ENCODE assay signal across 22 mouse cellular contexts in the genomic region with DNA sequence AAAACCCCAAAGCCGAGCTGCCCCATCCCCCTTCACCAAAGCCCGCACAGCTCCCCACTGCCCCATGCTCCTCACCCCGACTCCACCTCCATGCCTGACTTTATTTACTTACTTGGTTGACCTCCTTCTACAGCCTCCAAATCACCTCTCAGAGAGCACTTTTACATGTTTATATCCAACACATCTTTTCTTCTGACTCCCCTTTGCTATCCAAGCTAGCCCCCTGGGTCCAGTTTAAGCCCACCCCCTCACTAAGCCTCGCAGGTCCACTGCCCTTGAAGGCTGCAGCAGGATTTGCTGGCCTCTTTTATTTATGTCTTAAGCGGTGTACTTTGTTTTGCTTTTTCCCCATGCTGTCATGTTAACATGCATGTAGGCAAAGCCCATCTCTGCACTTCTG. TPM values are rescaled to one million over a fixed set of nuclear protein-coding genes. Genes with fewer than 3 reads are reported as not detected.
A peak's percentile ranks its signal among the peaks of the same experiment; 100 is the strongest.
DNase-seq lines count a peak whose midpoint lies in the region; ATAC-seq and TF ChIP-seq lines count a peak whose summit lies in the region.
"Had no signal": no experiment of that assay in that cellular context is flagged by ENCODE, and none has a peak within 500 bp of the region (broad histone marks: within the 10 kb centered on the region; RNA-seq: fewer than 3 reads in every experiment).

No protein-coding gene starts in this region.

- peaks cover 2% of the 10 kb centered on the region; the same call in 1 of the 2 replicates for H3K27me3 ChIP-seq in heart, adult 2 months (ENCODE audit: control insufficient read depth, insufficient read depth, low read length)
- H3K27me3 ChIP-seq in hindbrain, embryonic 13.5 days: peaks cover 56% of the 10 kb centered on the region
- H3K27me3 ChIP-seq in hindbrain, embryonic 11.5 days (ENCODE audit: control insufficient read depth, insufficient read depth, low read length): peaks cover 24% of the 10 kb centered on the region
- peaks cover 22% of the 10 kb centered on the region for H3K27me3 ChIP-seq in intestine, embryonic 14.5 days (replicated peaks; ENCODE audit: control insufficient read depth, insufficient read depth, low read length)
- H3K27me3 ChIP-seq in midbrain, embryonic 15.5 days (replicated peaks): peaks cover 17% of the 10 kb centered on the region; the same call in 1 of the 2 replicates

- TF ChIP-seq EP300 in heart, adult 2 months (IDR thresholded peaks at IDR 0.05; ENCODE audit: insufficient read depth, low read depth, low read length): no peak

- H3K9ac ChIP-seq in heart, adult 2 months (ENCODE audit: low read depth, low read length): peak overlapping the region; percentile 14; the same call in 1 of the 2 replicates
- no peak overlapping the region for H3K9ac ChIP-seq in hindbrain, embryonic 13.5 days
- H3K9ac ChIP-seq in hindbrain, embryonic 11.5 days (ENCODE audit: low read depth, low read length): no peak overlapping the region
- 0 out of 2 replicates have a peak overlapping the region, but pooled peaks have one; percentile 5 for H3K9ac ChIP-seq in intestine, embryonic 14.5 days (ENCODE audit: low read length)
- H3K9ac ChIP-seq in midbrain, embryonic 15.5 days: no peak overlapping the region
- H3K9ac ChIP-seq: limb, embryonic 12.5 days; liver, embryonic 14.5 days had no signal

- peaks cover 5% of the 10 kb centered on the region; the same call in 1 of the 2 replicates for H3K36me3 ChIP-seq in heart, adult 2 months (ENCODE audit: control insufficient read depth, insufficient read depth, low read length)
- no peaks in the 10 kb centered on the region for H3K36me3 ChIP-seq in hindbrain, embryonic 13.5 days
- no peaks in the 10 kb centered on the region for H3K36me3 ChIP-seq in hindbrain, embryonic 11.5 days (ENCODE audit: control insufficient read depth, insufficient read depth, low read length)
- H3K36me3 ChIP-seq in intestine, embryonic 14.5 days (ENCODE audit: control insufficient read depth, insufficient read depth, low read length): no peaks in the 10 kb centered on the region
- no peaks in the 10 kb centered on the region for H3K36me3 ChIP-seq in midbrain, embryonic 15.5 days (replicated peaks)
- H3K36me3 ChIP-seq: embryonic facial prominence, embryonic 10.5 days; limb, embryonic 12.5 days had no signal

- no peak for TF ChIP-seq CTCF in heart, adult 2 months (IDR thresholded peaks at IDR 0.05)

- no peak for ATAC-seq in hindbrain, embryonic 13.5 days (ENCODE audit: low FRiP score)
- no peak for ATAC-seq in hindbrain, embryonic 11.5 days (ENCODE audit: low FRiP score)
- ATAC-seq in intestine, embryonic 14.5 days (replicated peaks; ENCODE audit: low FRiP score, low TSS enrichment, low read depth): no peak
- ATAC-seq in midbrain, embryonic 15.5 days (replicated peaks): no peak
- ATAC-seq: forebrain, embryonic 16.5 days had no signal

- no peak for DNase-seq in heart, adult 2 months
- DNase-seq in heart, postnatal 36 days: no peak
- DNase-seq in hindbrain, embryonic 11.5 days (ENCODE audit: low spot score): no peak
- DNase-seq in intestine, embryonic 14.5 days (ENCODE audit: low spot score): no peak
- DNase-seq in left cerebral cortex, adult 18-20 months (ENCODE audit: low spot score in 2 of 2): no peak
- DNase-seq: gastrocnemius, adult 2 months; midbrain, embryonic 14.5 days had no signal

- peak overlapping the region; percentile 87 for H3K27ac ChIP-seq in heart, adult 2 months
- H3K27ac ChIP-seq in hindbrain, embryonic 13.5 days: no peak overlapping the region
- H3K27ac ChIP-seq in hindbrain, embryonic 11.5 days (ENCODE audit: low read depth, low read length): no peak overlapping the region
- no peak overlapping the region for H3K27ac ChIP-seq in brown adipose tissue, adult 24 weeks (replicated peaks; ENCODE audit: low read depth, low read length)
- no peak overlapping the region for H3K27ac ChIP-seq in intestine, embryonic 14.5 days (ENCODE audit: low read depth)
- no peak overlapping the region for H3K27ac ChIP-seq in midbrain, embryonic 15.5 days
- H3K27ac ChIP-seq: embryonic facial prominence, embryonic 10.5 days; gastrocnemius, adult 2 months; kidney, postnatal 0 days; layer of hippocampus, adult 2 months; left cerebral cortex, adult 2 months; limb, embryonic 12.5 days; liver, embryonic 14.5 days had no signal

- no peaks in the 10 kb centered on the region for H3K9me3 ChIP-seq in hindbrain, embryonic 13.5 days
- no peaks in the 10 kb centered on the region for H3K9me3 ChIP-seq in hindbrain, embryonic 11.5 days (ENCODE audit: control insufficient read depth, low read length)
- H3K9me3 ChIP-seq in intestine, embryonic 14.5 days (ENCODE audit: control insufficient read depth, low read length): no peaks in the 10 kb centered on the region
- no peaks in the 10 kb centered on the region for H3K9me3 ChIP-seq in midbrain, embryonic 15.5 days
- H3K9me3 ChIP-seq: embryonic facial prominence, embryonic 10.5 days; limb, embryonic 12.5 days had no signal

- intact Hi-C loops in heart, adult 2 months (cut with DNase I): no loop called here
- intact Hi-C loops in heart, postnatal 36 days (cut with DNase I): no loop called here

- H3K4me1 ChIP-seq in heart, adult 2 months (ENCODE audit: control insufficient read depth, insufficient read depth, low read length): peaks cover 13% of the 10 kb centered on the region; the same call in 1 of the 2 replicates
- peaks cover 54% of the 10 kb centered on the region for H3K4me1 ChIP-seq in hindbrain, embryonic 13.5 days (replicated peaks)
- H3K4me1 ChIP-seq in hindbrain, embryonic 11.5 days (replicated peaks; ENCODE audit: control insufficient read depth, insufficient read depth, low read length): peaks cover 7% of the 10 kb centered on the region
- peaks cover 3% of the 10 kb centered on the region; the same call in 1 of the 2 replicates for H3K4me1 ChIP-seq in brown adipose tissue, adult 24 weeks (ENCODE audit: control insufficient read depth, insufficient read depth, insufficient read length, low read length)
- peaks cover 50% of the 10 kb centered on the region for H3K4me1 ChIP-seq in intestine, embryonic 14.5 days (replicated peaks; ENCODE audit: control insufficient read depth, insufficient read depth, low read length)
- H3K4me1 ChIP-seq in midbrain, embryonic 15.5 days: peaks cover 33% of the 10 kb centered on the region

- H3K4me2 ChIP-seq in hindbrain, embryonic 13.5 days: peak overlapping the region; percentile 15; the same call in 1 of the 2 replicates
- no peak overlapping the region for H3K4me2 ChIP-seq in hindbrain, embryonic 11.5 days (replicated peaks; ENCODE audit: low read depth, low read length)
- peak overlapping the region; percentile 71 for H3K4me2 ChIP-seq in intestine, embryonic 14.5 days (ENCODE audit: low read length)
- H3K4me2 ChIP-seq in midbrain, embryonic 15.5 days: no peak overlapping the region
- H3K4me2 ChIP-seq: limb, embryonic 12.5 days had no signal

- no peak for TF ChIP-seq POLR2A in heart, adult 2 months (IDR thresholded peaks at IDR 0.05; ENCODE audit: insufficient read depth, low read depth, low read length)

- H3K79me2 ChIP-seq in heart, adult 2 months (replicated peaks; ENCODE audit: control insufficient read depth, insufficient read depth, low read length): no peaks in the 10 kb centered on the region

- WGBS in heart, adult 2 months: 76% methylated on average over 5 of the region's 5 CpGs
- 79% methylated on average over 5 of the region's 5 CpGs for WGBS in hindbrain, embryonic 13.5 days
- WGBS in hindbrain, embryonic 11.5 days: 81% methylated on average over 5 of the region's 5 CpGs
- WGBS in intestine, embryonic 14.5 days: 67% methylated on average over 5 of the region's 5 CpGs
- 81% methylated on average over 5 of the region's 5 CpGs for WGBS in midbrain, embryonic 15.5 days

- H3K4me3 ChIP-seq in heart, adult 2 months: peak overlapping the region; percentile 19; the same call in 1 of the 2 replicates
- H3K4me3 ChIP-seq in hindbrain, embryonic 13.5 days: no peak overlapping the region
- H3K4me3 ChIP-seq in hindbrain, embryonic 11.5 days (ENCODE audit: low read depth, low read length): no peak overlapping the region
- H3K4me3 ChIP-seq in brown adipose tissue, adult 24 weeks (ENCODE audit: insufficient read depth, low read depth, low read length): peak overlapping the region; percentile 13; the same call in 1 of the 2 replicates
- peak overlapping the region; percentile 64 for H3K4me3 ChIP-seq in intestine, embryonic 14.5 days (ENCODE audit: low read depth, low read length)
- no peak overlapping the region for H3K4me3 ChIP-seq in midbrain, embryonic 15.5 days
- H3K4me3 ChIP-seq: embryonic facial prominence, embryonic 10.5 days; erythroblast, embryonic 14.5 days; gastrocnemius, adult 2 months; layer of hippocampus, adult 2 months; limb, embryonic 12.5 days had no signal

RNA-seq across cellular contexts. Expression of a gene that starts 2.3 kb away (rescaled TPM):
- 100 to 1,000 TPM; 259 to 300 TPM for total RNA-seq in heart, adult 2 months (2021)
- polyA plus RNA-seq in heart, adult 2 months (2012; rRNA removed): 382 and 432 TPM in 2 replicates
- total RNA-seq in heart, postnatal 36 days (2021): 100 to 1,000 TPM; 234 to 245 TPM
- polyA plus RNA-seq in hindbrain, embryonic 13.5 days (2015; fragmentation: Nextera tagmentation; extraction: Ambion mirVana): 4.3 and 4.5 TPM in 2 replicates
- 0.65 and 0.66 TPM in 2 replicates for polyA plus RNA-seq in hindbrain, embryonic 11.5 days (2014; fragmentation: Nextera tagmentation; extraction: Ambion mirVana)
- 118 and 132 TPM in 2 replicates for polyA plus RNA-seq in brown adipose tissue, adult 24 weeks (2012; ENCODE audit: insufficient read depth, insufficient read length, missing spikeins)
- polyA plus RNA-seq in intestine, embryonic 14.5 days (2014; fragmentation: Nextera tagmentation; extraction: Ambion mirVana): 36.0 and 39.7 TPM in 2 replicates
- 10 to 100 TPM; 22.6 to 24.2 TPM for total RNA-seq in left cerebral cortex, adult 18-20 months (2021)
- polyA plus RNA-seq in midbrain, embryonic 15.5 days (2015; fragmentation: Nextera tagmentation; extraction: Ambion mirVana): 6.7 and 7.4 TPM in 2 replicates
- total RNA-seq: megakaryocyte progenitor cell, adult 5-6 weeks had no signal
- polyA plus RNA-seq: erythroblast, embryonic 14.5 days had no signal

RNA-seq across cellular contexts. Expression of a gene that starts 44.6 kb away (rescaled TPM):
- not detected for total RNA-seq in heart, adult 2 months (2021)
- 0.56 TPM in 1 of 2 replicates, not detected in the other for polyA plus RNA-seq in heart, adult 2 months (2012; rRNA removed)
- total RNA-seq in heart, postnatal 36 days (2021): not detected
- polyA plus RNA-seq in hindbrain, embryonic 13.5 days (2015; fragmentation: Nextera tagmentation; extraction: Ambion mirVana): not detected in 2 replicates
- polyA plus RNA-seq in hindbrain, embryonic 11.5 days (2014; fragmentation: Nextera tagmentation; extraction: Ambion mirVana): not detected in 2 replicates
- not detected in 2 replicates for polyA plus RNA-seq in brown adipose tissue, adult 24 weeks (2012; ENCODE audit: insufficient read depth, insufficient read length, missing spikeins)
- not detected in 2 replicates for polyA plus RNA-seq in intestine, embryonic 14.5 days (2014; fragmentation: Nextera tagmentation; extraction: Ambion mirVana)
- total RNA-seq in left cerebral cortex, adult 18-20 months (2021): not detected
- not detected in 2 replicates for polyA plus RNA-seq in midbrain, embryonic 15.5 days (2015; fragmentation: Nextera tagmentation; extraction: Ambion mirVana)
- total RNA-seq: ES-E14; gastrocnemius, adult 2 months; layer of hippocampus, adult 2 months; left cerebral cortex, adult 2 months; megakaryocyte progenitor cell, adult 5-6 weeks had no signal
- polyA plus RNA-seq: embryonic facial prominence, embryonic 10.5 days; erythroblast, embryonic 14.5 days; forebrain, embryonic 16.5 days; kidney, postnatal 0 days; limb, embryonic 12.5 days; liver, embryonic 14.5 days; midbrain, embryonic 14.5 days; neural tube, embryonic 11.5 days; thymus, postnatal 0 days had no signal

RNA-seq across cellular contexts. Expression of a gene that starts 57.5 kb away (rescaled TPM):
- total RNA-seq in heart, adult 2 months (2021): 10 to 100 TPM; 47.2 to 49.9 TPM
- polyA plus RNA-seq in heart, adult 2 months (2012; rRNA removed): 119 and 154 TPM in 2 replicates
- 10 to 100 TPM; 50.0 to 53.3 TPM for total RNA-seq in heart, postnatal 36 days (2021)
- polyA plus RNA-seq in hindbrain, embryonic 13.5 days (2015; fragmentation: Nextera tagmentation; extraction: Ambion mirVana): 29.9 and 30.7 TPM in 2 replicates
- 25.2 and 28.8 TPM in 2 replicates for polyA plus RNA-seq in hindbrain, embryonic 11.5 days (2014; fragmentation: Nextera tagmentation; extraction: Ambion mirVana)
- 20.9 and 21.8 TPM in 2 replicates for polyA plus RNA-seq in brown adipose tissue, adult 24 weeks (2012; ENCODE audit: insufficient read depth, insufficient read length, missing spikeins)
- 32.5 and 35.2 TPM in 2 replicates for polyA plus RNA-seq in intestine, embryonic 14.5 days (2014; fragmentation: Nextera tagmentation; extraction: Ambion mirVana)
- total RNA-seq in left cerebral cortex, adult 18-20 months (2021): 10 to 100 TPM; 39.6 to 41.6 TPM
- polyA plus RNA-seq in midbrain, embryonic 15.5 days (2015; fragmentation: Nextera tagmentation; extraction: Ambion mirVana): 33.0 and 33.1 TPM in 2 replicates

Comparison
In these comparisons a context has a peak if more than half of its experiments do, and no peak if none do; other contexts are left out.
1. H3K4me2 ChIP-seq: peak in hindbrain, embryonic 13.5 days (single experiment) and intestine, embryonic 14.5 days (single experiment); none in hindbrain, embryonic 11.5 days (single experiment) and midbrain, embryonic 15.5 days (single experiment).
2. H3K4me3 ChIP-seq: peak in heart, adult 2 months (single experiment), brown adipose tissue, adult 24 weeks (single experiment) and intestine, embryonic 14.5 days (single experiment); none in hindbrain, embryonic 13.5 days (single experiment), hindbrain, embryonic 11.5 days (single experiment) and midbrain, embryonic 15.5 days (single experiment).
3. H3K9ac ChIP-seq: peak in heart, adult 2 months (single experiment) and intestine, embryonic 14.5 days (single experiment); none in hindbrain, embryonic 13.5 days (single experiment), hindbrain, embryonic 11.5 days (single experiment) and midbrain, embryonic 15.5 days (single experiment).